Mouse (Mus musculus) liver (tissue): ENCODE measurements around the gene E130308A19Rik.
A peak's percentile ranks its signal among the peaks of the same experiment; 100 is the strongest.

Experiments
- DNase-seq: peaks from one replicate; pipeline ENCODE4 v3.0.0-alpha.2; 2020; ENCODE audit warnings: mixed read lengths

Gene E130308A19Rik

DNA sequence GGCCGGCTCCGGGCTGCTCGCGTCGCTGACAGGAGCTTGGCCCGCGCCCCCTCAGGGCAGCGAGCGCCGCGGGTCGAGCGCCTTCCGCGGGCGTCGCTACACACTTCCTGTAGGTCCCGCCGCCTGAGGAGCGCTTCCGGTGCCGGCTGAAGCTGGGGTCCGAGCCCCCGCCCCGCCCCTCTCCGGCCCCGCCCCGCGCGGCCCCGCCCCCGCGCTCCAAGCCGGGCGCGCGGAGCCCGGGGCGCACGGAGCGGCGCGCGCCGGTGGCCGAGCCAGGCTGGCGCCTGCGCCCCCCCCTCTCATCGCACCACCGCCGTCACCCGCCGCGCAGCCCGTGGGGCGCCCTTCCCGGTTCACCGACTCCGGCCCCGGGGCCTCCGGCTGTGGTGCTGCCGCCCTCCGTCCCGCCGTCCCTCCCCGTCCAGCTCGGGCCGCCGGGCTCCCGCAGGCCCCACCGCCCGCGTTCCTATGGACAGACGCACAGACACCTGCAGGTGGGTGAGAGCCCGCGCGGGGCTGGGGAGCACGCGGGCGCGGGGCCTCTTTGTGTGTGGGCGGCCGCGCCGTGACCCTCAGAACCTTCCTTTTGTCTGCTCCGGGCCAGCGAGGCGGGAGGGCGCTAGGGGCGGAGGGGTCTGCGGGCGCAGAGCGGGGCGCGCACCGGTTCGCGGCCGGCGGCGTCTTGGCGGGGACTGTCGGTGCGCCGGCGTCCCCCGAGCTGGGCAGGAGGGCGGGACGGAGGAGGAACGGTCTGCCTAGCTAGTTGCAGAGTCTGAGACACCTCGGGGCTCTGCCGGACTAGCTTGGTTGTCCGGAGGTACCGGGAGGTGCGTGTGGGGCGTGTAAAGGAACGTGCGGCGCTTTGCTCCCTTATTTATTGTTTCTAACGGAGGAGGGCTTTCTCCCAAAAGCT lies at the start of gene E130308A19Rik:
E130308A19Rik (plus strand) TSS at position 214 of the 913 bp plus-strand sequence.
- DNase-seq: peak; percentile 91

DNA sequence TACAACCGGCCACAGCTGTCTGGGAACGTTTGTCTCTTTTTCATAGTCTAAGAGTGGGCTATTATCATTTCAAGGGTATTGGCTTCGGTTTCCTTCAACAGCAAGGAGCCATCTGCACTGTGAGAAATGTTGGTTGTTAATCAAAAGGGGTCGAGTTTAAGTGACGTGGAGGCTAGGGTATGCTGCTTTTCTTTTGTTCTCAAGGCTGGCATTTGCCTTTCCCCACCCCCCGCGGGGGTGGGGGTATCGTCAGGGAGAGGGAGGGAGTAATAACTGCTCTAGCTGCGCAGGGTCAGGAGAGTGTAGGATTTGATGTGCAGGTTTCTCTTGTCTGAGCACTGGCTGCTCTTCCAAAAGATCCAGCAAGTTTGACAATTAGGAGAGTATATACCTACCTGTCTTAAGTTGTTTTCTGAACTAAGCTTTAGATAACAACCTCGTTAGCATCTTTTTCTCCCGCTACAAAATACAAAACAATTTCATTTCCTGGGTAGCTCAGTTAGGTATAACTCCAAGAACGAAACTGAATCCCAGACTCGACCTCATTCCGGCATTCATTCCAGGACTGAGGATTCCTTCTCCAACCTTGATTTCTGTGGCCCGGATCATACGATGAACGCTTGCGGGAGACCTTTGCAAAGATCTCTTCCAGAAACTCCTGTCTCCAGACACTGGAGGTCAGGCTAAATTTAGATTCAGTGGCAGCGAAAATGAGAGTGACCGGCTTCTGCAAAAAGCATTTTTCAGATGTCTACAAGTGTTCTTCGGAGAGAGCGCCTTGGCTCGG lies 45.3 kb upstream of the E130308A19Rik start:
- DNase-seq: peak; percentile 52

DNA sequence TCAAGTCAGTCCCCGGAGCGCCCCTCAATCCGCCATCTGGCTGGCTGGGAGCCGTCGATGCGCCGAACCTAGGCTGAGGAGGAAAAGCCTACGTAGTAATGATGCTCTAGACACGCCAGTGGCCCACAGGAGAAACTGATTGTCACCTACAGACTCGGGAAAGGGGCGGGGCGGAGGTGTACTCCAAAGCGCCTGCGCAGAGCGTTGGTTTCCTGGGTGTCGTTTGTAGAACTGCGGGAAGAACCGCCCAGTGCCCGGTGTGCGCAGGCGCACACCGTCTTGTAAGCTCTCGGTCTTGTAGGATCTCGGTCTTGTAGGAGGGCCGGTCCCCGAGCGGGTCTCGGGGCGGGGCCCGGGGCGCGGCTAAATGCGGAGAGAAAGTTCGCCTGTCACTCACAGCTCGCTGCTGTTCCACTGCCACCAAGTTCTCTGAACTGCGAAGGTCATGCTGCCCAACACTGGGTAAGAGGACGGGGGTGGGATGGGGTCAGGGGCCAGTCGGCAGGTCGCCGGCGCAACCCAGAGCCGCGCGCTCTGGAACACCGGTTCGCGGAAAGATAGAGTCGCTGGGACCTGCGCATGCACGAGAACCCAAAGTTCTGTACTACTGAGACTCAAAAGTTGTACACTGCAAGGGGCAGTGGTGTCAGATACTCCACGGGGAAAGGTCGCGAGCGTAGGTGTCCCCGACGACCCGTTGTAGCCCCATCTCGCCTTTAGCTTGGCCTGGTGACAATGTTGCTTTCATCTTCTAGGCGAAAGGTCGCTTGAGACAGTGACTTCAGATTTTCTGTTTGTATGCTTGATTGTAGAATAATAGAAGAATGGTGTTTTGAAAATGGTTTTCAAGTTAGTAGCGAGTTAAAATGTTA lies 44.5 kb upstream of the E130308A19Rik start, which contains the start of gene Hsdl2:
Hsdl2 (plus strand) TSS at position 250 of the 872 bp plus-strand sequence.
- DNase-seq: peak; percentile 100

DNA sequence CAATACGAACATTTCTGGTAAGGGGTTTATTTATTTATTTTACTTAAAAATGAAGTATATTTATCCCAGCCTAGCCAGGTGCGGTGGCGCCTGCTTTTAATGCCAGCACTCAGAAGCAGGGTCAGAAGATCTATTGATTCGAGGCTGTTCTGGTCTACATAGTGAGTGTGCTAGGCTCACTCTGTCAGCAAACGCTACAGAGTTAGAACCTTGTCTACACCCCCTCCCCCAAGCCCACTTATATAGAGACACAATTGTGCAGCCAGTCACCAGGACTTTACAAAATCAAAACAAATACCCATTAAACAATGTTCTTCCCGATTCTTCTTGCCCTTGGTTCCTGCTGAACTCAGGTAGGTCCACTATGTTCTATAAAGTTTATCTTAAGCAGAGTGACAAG lies 43.8 kb upstream of the E130308A19Rik start:
- DNase-seq: no peak

DNA sequence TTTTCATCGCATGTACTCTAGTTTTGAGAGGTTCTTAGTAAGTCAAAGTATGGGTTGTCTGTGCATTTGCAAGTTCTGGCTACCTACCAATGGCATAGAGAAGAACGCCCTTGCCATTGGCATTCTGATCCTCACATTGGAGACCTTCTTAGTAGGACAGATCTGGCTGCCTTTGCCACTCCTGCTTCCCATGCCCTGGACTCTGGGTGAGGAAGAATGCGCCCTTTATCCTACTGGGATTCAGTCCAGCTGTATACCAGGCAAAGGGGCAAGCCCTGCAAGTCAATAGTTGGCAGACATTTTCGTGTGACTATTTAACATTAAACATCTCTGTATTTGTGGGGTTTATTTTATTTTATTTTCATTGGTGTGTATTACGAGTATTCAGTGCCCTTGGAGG lies 40.9 kb upstream of the E130308A19Rik start:
- no peak for DNase-seq

DNA sequence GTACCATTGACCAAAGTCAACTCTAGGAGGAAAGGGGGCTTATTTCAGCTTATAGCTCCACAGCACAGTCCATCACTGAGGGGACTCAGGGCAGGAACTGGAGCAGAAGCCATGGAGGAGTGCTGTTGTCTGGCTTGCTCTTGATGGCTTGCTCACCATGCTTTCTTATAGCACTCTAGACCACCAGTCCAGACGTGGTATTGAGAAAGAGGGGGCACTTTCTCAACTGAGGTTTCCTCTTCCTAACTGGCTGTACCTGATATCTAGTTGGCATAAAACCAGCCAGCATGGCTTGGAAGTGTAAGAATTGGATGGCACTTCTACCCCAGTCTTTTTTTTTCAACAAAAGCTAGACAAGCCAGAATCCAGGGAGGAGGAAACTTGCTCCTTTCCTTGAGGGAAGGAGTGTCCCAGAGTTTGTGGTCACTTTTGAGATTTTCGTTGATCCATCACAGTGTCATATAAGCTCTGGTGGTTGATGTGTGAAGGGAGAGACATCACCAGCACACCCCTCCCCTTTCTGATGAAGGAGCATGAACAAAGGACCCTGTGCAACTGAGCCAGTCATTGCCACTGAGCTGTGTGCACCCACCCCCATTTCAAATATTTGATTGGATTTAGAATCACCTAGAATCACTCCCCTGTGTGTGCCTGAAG lies 38.7 kb upstream of the E130308A19Rik start:
- DNase-seq: no peak

DNA sequence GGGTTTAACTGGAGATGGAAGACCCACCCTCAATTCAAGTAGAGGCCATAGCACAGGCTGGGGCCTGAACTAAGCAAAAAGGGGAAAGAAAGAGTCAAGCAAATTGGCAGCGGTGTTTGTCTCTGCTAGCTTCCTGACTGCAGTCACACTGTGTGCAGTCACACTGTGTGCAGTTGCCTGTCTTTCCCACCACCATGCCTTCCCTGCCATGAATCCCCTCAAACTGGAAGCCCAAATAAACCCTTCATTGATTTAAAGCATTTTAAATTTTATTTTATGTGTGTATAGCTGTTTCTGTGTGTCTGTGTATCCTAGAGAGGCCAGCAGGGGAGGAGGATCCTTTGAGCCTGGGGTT lies 38.2 kb upstream of the E130308A19Rik start:
- DNase-seq: no peak

DNA sequence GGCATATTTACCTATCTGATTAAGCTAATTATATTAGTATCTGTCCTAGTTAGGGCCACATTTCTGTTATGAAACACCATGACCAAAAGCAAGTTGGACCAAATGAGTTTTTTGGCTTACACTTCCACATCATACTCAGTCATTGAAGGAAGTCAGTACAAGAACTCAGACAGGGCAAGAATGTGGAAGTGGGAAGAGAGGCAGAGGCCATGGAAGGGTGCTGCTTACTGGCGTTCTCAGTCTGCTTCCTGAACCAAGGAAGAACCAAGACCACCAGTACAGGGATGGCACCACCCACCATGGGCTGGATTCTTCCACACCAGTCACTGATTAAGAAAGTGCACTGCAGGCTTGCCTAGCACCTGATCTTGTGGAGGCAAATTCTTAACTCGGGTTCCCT lies 31.4 kb upstream of the E130308A19Rik start:
- no peak for DNase-seq

DNA sequence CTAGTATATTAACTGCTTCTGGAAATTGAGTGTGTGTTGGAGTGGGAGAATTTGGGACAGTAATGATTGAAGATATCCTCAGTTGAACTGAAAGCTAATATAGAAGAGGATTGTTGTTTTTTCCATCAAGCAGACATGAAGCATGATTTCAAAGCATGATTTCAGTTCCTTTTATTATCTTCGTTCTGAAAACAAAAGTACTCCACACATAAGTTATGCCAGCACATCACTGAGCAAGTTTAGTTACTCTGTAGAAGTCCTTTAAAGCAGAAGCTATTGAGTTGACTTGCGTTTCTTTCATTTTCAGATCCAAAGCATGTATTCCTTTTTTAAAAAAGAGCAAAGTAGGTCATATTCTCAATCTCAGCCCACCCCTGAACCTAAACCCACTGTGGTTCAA lies 29.5 kb upstream of the E130308A19Rik start:
- no peak for DNase-seq

DNA sequence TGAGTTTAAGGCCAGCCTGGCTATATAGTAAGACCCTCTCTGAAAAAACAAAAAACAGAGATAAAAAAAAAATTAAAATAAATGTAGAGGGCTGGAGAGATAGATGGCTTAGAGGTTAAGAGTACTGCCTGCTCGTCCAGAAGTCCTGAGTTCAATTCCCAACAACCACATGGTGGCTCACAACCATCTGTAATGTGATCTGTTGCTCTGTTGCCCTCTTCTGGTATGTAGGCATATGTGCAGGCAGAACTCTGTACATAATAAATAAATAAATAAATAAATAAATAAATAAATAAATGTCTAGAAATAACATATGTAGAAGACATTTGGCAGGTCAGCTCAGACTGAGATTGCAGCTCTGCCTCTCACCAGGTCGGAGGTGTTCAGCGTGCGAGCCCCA lies 23.3 kb upstream of the E130308A19Rik start:
- DNase-seq: no peak

DNA sequence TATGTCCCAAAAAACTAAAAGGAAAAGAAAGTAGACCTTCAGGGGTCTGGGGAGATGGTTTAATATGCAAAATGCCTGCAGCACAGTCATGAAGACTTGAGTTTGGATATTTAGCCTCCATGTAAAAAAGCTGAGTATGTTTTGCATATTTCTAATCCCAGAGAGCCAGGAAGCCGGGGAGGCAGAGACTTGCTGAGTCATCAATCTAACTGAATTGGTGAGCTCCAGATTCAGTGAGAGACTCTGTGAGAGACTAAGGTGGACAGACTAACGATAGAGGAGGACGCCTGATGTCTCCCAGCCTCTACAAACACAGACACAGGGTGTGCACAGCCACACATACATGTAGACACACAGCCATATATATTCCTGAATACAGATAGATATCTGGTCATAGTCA lies 21.1 kb upstream of the E130308A19Rik start:
- DNase-seq: no peak

DNA sequence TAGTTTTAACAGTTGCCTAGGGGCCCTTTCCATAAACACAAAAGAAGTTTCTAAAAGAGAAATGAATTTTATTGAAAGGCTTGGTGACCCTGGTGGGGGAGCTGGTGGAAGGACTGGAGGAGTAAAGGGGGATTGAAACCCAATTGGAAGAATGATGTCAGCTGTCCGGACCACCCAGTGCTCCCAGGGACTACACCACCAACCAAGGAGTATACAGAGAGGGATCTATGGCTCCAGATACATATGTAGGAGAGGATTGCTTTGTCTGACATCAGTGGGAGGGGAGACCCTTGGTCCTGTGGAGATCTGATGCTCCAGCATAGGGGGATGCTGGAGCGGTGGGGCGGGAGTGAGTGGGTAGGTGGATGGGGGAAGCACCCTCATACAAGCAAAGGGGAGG lies 20.5 kb upstream of the E130308A19Rik start:
- no peak for DNase-seq

DNA sequence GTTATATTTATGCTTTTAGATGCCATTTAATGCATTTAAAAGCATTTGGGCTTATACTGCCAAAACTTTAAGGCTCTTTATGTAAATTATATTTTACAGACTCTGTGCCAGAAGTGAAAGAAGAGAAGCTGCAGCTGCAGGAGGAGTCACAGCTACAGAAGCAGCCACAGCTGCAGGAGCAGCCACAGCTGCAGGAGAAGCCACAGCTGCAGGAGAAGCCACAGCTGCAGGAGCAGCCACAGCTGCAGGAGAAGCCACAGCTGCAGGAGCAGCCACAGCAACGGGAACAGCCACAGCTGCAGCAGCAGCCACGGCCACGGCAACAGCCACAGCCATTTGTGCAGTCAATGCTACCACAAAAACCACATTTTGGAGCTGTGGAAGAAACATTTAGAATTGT lies 15.6 kb upstream of the E130308A19Rik start:
- no peak for DNase-seq

DNA sequence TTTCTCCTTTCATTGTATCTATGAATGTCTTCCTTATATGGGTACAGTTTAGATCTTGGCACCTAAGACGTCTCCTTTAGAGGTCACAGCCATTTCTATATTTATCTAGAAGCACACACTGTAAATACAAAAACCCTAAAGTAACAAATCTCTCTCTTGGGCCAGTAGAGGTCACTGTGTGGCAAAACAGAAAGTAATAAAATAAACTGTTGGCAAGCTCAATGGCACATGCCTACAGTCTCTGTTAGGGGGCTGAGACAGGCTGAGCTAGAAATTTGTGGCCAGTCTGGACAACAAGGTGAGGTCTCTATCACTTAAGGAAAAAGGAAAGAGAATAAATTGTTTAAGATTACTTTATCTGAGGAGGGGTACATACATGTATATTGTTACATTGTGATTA lies 11.0 kb upstream of the E130308A19Rik start:
- no peak for DNase-seq

DNA sequence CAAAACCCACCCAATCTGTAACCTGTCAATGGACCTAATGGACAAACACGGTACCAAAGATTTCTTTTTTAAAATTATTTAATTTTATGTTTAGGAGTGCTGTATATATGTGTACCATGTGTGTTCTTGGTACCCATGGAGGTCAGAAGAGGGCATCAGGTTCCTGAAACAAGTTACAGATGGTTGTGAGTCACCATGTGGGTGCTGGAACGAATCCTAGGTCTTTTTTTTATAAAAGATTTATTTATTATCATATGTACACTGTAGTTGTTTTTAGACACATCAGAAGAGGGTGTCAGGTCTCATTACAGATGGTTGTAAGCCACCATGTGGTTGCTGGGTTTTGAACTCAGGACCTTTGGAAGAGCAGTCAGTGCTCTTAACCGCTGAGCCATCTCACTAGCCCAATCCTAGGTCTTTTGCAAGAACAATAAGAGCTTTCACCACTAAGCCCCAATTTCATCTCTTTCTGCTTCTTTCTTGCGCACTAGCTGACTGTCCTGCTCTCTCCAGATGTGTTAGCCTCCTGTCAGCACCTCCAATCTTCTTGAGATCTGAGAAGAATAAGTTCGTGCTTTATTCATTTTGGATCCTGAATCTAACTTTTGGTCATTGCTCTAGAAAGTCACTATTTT lies 6.3 kb upstream of the E130308A19Rik start:
- DNase-seq: no peak

DNA sequence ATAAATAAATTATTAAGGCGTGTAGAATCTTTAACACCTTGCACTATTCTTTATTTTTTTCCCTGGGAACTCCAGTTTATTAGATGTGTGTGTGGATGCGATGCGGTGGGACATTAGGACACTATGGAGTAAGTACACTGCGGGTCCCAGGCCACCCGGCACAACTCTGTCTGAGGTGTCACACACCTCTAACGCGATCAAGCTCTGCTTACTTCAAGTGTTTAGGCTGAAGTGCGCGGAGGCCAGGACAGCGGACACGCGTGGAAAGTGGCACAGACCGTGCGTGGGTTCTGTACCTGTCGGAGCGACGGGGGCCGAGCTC lies 374 bp upstream of the E130308A19Rik start:
- no peak for DNase-seq

DNA sequence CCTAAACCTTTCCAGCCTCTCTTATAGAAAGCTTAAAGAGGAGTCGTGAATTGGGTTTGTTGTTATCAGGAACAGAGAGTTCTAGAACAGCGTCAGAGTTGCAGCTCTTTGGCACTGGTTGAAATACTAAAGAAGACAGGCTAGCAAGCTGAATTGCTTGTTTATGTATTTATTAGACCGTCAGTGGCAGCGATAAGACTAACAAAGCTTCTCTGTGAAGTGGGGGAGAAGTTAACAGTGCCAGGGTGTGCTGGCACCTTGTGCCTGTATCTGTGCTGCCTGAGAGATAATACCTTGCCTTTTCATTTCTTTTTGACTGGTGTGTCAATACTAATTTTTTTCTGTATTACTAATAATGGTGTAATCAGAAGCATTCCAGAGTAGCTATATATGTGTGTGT lies 2.2 kb downstream of the E130308A19Rik start:
- no peak for DNase-seq

DNA sequence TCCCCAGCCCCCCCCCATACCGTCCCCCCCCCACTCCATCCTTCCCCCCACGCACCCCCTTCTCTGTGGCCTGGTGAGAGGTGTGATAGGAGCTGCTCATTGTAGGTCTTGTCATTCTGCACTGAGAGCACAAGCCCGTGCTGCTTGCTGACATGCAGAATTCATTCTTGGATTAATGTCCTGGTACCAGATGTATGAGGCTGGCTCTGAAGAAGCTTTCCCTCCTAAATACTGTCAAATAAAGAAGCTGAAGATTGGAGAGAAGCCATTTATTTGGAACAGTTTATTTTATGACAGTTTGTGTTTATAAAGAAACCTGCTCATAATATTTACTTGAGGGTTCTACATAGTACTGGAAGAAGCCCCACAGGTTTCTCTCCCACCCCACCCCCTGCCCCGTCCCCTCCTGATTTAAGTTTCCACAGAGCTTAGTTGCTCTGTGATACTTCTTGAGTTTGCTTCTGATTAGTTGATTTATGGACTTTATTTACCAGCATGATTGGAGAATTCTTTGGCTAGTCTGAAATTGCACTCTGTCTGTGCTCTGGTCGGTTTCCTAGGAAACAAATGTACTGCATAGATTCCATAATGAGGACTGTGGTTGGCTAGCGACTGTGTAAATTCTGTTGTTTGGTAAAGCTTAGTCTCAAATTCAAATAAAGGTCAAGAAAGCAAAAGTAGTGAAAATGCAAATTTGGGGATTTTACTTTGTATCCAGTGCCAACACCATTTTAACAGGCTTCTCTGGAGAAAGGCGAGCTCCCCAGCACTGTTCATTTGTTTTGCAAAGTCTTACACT lies 3.3 kb downstream of the E130308A19Rik start:
- DNase-seq: no peak

DNA sequence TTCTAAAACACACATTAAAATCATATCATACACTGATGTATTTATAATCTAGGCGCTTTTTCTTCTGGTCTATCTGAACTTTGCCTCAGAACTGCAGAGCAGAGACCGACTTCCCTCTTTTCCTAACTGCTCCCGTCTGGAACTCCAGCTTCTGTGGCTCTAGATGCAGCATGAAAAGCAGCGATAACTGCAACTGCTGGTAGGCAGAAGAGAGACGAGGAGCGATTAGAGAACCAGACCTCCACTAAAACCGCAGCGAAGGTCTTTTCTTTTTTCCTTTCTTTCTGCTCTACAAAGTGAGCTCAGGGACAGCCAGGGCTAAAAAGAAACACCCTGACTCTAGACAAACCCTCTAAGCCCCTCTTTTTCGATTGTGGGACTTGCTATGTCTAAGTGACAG lies 4.1 kb downstream of the E130308A19Rik start:
- no peak for DNase-seq

DNA sequence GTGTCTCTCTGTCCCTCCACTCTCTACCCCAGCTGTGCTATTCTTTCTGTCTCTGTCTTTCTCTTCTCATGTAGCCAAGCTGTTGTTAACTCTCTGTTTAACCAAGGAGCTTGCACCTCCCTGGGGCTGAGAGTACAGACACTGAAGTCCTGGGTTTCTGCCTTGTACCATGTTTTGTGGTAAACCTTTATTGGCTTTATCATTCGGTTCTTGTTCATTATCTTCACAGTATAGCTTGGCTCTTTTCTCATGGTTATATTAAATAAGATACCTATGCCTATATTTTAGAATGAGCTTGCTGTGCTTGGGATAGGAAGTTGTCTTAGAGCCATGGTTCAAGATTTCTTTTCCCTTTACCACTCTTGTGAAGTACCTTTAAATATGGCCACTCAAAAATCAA lies 8.5 kb downstream of the E130308A19Rik start:
- DNase-seq: no peak

DNA sequence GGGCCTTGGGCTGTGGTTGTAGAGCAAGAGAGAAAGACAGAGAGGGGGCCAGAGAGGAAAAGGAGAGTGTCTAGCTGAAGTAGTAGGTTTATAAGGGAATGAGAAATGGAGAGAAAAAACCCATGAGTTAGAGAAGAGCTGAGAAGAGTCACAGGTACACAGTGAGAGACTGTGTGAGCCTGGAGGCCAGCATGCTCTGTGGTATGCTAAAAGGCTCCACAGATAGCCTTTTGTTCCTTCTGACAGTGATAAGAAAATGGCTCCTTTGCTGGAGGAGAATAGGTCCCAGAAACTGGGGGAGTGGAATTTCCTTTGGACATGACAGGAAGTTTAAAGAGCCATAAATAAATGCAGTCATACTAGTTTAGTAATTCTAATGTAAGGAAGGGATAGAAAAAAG lies 13.2 kb downstream of the E130308A19Rik start:
- no peak for DNase-seq
